Mouse (Mus musculus) adipocyte (in vitro differentiated cells): ENCODE data around the gene Nav1.

ENCODE experiments used
- DNase-seq: peaks from one replicate; pipeline ENCODE4 v3.0.0-alpha.2; 2016; ENCODE audit warnings: low spot score

Nav1 gene

GRCm38 (mm10) chr1:135607019-135607418, at the start of gene Nav1:
Gene Nav1, minus strand, starts transcription at chr1:135607295.
- no peak for DNase-seq

GRCm38 (mm10) chr1:135653909-135654308, 46.8 kb upstream of the Nav1 start:
- no peak for DNase-seq

GRCm38 (mm10) chr1:135645459-135646195, 38.5 kb upstream of the Nav1 start:
- DNase-seq = no peak

- peak; percentile 50 for DNase-seq
Observed at GRCm38 (mm10) chr1:135644110-135644509, 37.0 kb upstream of the Nav1 start.

- DNase-seq = no peak
Observed at GRCm38 (mm10) chr1:135643691-135644090, 36.6 kb upstream of the Nav1 start.

GRCm38 (mm10) chr1:135639853-135640252, 32.8 kb upstream of the Nav1 start:
- no peak for DNase-seq

GRCm38 (mm10) chr1:135639093-135639492, 32.0 kb upstream of the Nav1 start:
- no peak for DNase-seq

- DNase-seq = no peak
Observed at GRCm38 (mm10) chr1:135637574-135638008, 30.5 kb upstream of the Nav1 start.

- DNase-seq = peak; percentile 60
Observed at GRCm38 (mm10) chr1:135636111-135636511, 29.0 kb upstream of the Nav1 start.

- no peak for DNase-seq
Observed at GRCm38 (mm10) chr1:135635323-135636064, 28.4 kb upstream of the Nav1 start.

- peak; percentile 56 for DNase-seq
Observed at GRCm38 (mm10) chr1:135634791-135635190, 27.7 kb upstream of the Nav1 start.

- no peak for DNase-seq
Observed at GRCm38 (mm10) chr1:135633884-135634283, 26.8 kb upstream of the Nav1 start.

GRCm38 (mm10) chr1:135633478-135633877, 26.4 kb upstream of the Nav1 start:
- DNase-seq = no peak

GRCm38 (mm10) chr1:135632199-135632598, 25.1 kb upstream of the Nav1 start:
- DNase-seq = no peak

- peak; percentile 42 for DNase-seq
Observed at GRCm38 (mm10) chr1:135631515-135631914, 24.4 kb upstream of the Nav1 start.

GRCm38 (mm10) chr1:135629846-135630245, 22.8 kb upstream of the Nav1 start:
- DNase-seq = peak; percentile 41

GRCm38 (mm10) chr1:135626218-135626617, 19.1 kb upstream of the Nav1 start:
- DNase-seq = no peak

GRCm38 (mm10) chr1:135625741-135626140, 18.6 kb upstream of the Nav1 start:
- no peak for DNase-seq

GRCm38 (mm10) chr1:135624646-135625045, 17.6 kb upstream of the Nav1 start:
- no peak for DNase-seq

GRCm38 (mm10) chr1:135623136-135623535, 16.0 kb upstream of the Nav1 start:
- DNase-seq = no peak

GRCm38 (mm10) chr1:135621307-135621706, 14.2 kb upstream of the Nav1 start:
- no peak for DNase-seq

GRCm38 (mm10) chr1:135619932-135620391, 12.9 kb upstream of the Nav1 start:
- DNase-seq = no peak

- no peak for DNase-seq
Observed at GRCm38 (mm10) chr1:135619130-135619529, 12.0 kb upstream of the Nav1 start.
